Mouse (Mus musculus) ES-Bruce4 (cell line): ENCODE data around the gene Slc10a6. TPM values are rescaled to one million over a fixed set of nuclear protein-coding genes. Genes with fewer than 3 reads are reported as not detected.

Experiments
- H3K27ac ChIP-seq: 2 replicates; pipeline ENCODE4 v1.5.1; 2012; ENCODE audit warnings: low read length, inconsistent platforms; ENCODE audit not compliant: insufficient read depth
- H3K27me3 ChIP-seq: 2 replicates; pipeline ENCODE4 v1.6.1; 2012; ENCODE audit warnings: mild to moderate bottlenecking, low read length, inconsistent platforms; ENCODE audit not compliant: control insufficient read depth, poor library complexity, insufficient read depth, severe bottlenecking
- H3K36me3 ChIP-seq: 2 replicates; pipeline ENCODE4 v1.6.1; 2012; ENCODE audit warnings: inconsistent platforms, mild to moderate bottlenecking, low read length, moderate library complexity; ENCODE audit not compliant: control insufficient read depth, poor library complexity, insufficient read depth, severe bottlenecking
- H3K4me1 ChIP-seq: one replicate; pipeline ENCODE4 v1.8.1; 2011; ENCODE audit warnings: low read length; ENCODE audit not compliant: control insufficient read depth, insufficient read depth
- H3K4me3 ChIP-seq: 2 replicates; pipeline ENCODE4 v1.5.1; 2011; ENCODE audit warnings: low read depth, mild to moderate bottlenecking, low read length
- H3K9ac ChIP-seq: 2 replicates; pipeline ENCODE4 v1.6.1; 2012; ENCODE audit warnings: low read depth, mild to moderate bottlenecking, inconsistent platforms; ENCODE audit not compliant: poor library complexity, severe bottlenecking
- H3K9me3 ChIP-seq: replicated peaks from 2 replicates; pipeline ENCODE4 v1.6.1; 2012; ENCODE audit warnings: mild to moderate bottlenecking, low read length, inconsistent platforms; ENCODE audit not compliant: control insufficient read depth, poor library complexity, insufficient read depth, severe bottlenecking
- CTCF ChIP-seq: IDR thresholded peaks from one replicate; pipeline ENCODE4 v1.8.1; 2011; ENCODE audit warnings: low read depth, low read length
- EP300 ChIP-seq: IDR thresholded peaks from 2 replicates; pipeline ENCODE4 v1.6.1; 2011; ENCODE audit warnings: low read depth, low read length; ENCODE audit not compliant: insufficient read depth
- POLR2A ChIP-seq: IDR thresholded peaks from one replicate; pipeline ENCODE4 v1.8.1; 2011; ENCODE audit warnings: low read length; ENCODE audit not compliant: insufficient read depth
- polyA plus RNA-seq: library from polyadenylated mRNA; stranded (reverse); fragments of >200 nt; gene quantifications from 2 replicates; pipeline ENCODE4 v1.2.4, GENCODE M21; 2011; ENCODE audit warnings: low read depth; ENCODE audit not compliant: missing spikeins, insufficient read depth, insufficient read length

The Slc10a6 gene
- polyA plus RNA-seq, 1 experiment, result not detected

DNA sequence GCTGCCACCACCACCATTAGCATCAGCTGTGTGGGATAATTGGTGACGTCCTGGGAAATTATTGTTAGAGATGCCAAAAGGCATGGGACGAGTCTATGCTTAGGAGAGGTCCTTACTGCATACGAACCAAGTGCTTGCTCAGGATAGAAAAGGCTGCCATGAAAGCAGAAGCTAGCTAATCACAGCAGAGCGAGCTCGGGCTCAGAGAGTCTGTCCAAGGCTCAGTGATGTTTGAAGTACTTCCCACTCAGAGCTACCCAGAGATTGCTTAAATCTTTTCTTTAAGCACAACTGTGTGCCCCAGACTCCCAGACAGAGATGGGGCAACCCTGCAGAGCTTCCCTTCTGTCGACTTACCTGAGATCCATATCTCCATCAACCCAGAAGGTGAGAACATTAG is 704 bp downstream of the Slc10a6 start:
- no peaks in the 10 kb centered on the region for H3K36me3 ChIP-seq
- H3K27me3 ChIP-seq, result no peaks in the 10 kb centered on the region
- TF ChIP-seq POLR2A (no peak), CTCF (no peak), EP300 (no peak)
- H3K4me3 ChIP-seq, result no peak overlapping the region
- no peak overlapping the region for H3K27ac ChIP-seq
- H3K9ac ChIP-seq, result no peak overlapping the region
- H3K4me1 ChIP-seq, result no peaks in the 10 kb centered on the region
- no peaks in the 10 kb centered on the region for H3K9me3 ChIP-seq

DNA sequence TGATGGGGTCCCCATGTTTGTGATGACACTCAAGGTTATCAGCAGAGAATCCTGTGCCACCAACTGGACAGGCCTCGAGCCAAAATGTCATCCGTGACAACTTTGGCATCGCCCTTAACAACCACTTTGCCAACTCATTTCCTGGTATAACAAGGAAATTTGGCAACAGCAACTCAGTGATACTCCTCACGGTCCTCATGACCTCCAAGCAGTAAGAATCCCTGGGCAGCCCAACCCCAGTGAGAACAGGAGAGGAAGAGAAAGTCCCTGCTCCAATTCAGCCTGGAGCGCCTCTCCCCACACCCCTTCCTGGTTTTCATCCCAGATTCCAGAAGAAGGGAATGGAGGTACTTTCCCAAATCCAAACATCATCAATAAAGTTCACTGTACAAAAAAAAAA is 4.4 kb downstream of the Slc10a6 start:
- Histone ChIP-seq H3K4me1 (no peaks in the 10 kb centered on the region), H3K4me3 (no peak overlapping the region), H3K9ac (no peak overlapping the region), H3K27me3 (no peaks in the 10 kb centered on the region), H3K9me3 (no peaks in the 10 kb centered on the region), H3K27ac (no peak overlapping the region), H3K36me3 (no peaks in the 10 kb centered on the region)
- TF ChIP-seq POLR2A, result no peak
- no peak for TF ChIP-seq CTCF
- no peak for TF ChIP-seq EP300

DNA sequence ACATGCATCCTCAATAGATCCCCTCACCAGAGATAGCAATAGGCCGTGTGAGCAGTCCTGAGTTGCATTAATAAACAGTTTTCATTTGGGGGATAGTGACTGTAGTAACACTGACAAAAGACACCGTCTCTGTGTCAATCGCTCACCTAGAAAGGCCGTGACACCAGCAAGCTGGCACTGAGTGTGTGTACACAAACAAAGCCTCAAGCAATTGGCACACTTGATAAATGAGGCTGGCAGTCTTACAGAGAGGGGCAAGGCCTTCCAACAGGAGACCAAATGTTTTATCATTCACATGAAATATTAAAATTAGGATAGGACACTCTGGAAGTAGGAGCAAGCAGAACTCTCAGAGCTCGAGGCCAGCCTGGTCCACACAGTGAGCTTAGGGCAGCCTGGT is 6.9 kb downstream of the Slc10a6 start:
- Histone ChIP-seq H3K27ac (no peak overlapping the region), H3K27me3 (no peaks in the 10 kb centered on the region), H3K9me3 (no peaks in the 10 kb centered on the region), H3K9ac (no peak overlapping the region), H3K4me3 (no peak overlapping the region), H3K36me3 (no peaks in the 10 kb centered on the region), H3K4me1 (peaks cover 2% of the 10 kb centered on the region)
- no peak for TF ChIP-seq POLR2A
- no peak for TF ChIP-seq CTCF
- TF ChIP-seq EP300, result no peak

DNA sequence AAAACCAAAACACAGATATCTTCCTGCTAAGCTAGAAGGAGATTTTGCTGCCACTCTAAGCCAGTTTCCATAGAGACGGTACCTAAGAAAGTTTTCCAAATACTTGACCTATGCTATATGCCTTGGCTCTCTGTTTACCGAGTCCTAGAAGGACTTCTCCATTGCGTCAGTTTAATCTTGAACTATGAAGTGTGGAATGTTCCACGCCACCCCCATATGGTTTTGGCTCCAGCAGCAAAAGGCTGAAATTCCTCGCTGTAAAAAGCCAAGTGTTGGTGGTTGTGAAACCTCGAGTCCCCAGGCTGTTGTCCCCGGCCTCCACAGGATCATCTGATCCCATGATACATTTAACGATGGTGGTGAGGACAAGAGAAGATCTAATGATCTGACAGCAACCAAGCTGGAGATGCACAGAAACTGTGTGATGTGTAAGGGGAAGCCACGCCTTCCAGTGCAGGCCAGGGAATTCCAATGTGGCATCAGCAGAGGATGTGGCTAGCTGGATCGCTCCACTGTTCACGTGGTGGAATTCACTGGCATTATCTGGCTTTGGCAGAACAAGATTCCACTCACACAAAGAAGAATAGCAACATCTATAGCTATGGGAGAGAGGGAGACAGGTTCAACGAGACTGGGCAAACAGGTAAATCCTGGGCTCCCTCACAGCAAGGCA is 8.8 kb downstream of the Slc10a6 start:
- no peak overlapping the region for H3K27ac ChIP-seq
- no peaks in the 10 kb centered on the region for H3K27me3 ChIP-seq
- H3K9me3 ChIP-seq, result no peaks in the 10 kb centered on the region
- peaks cover 6% of the 10 kb centered on the region for H3K4me1 ChIP-seq
- H3K9ac ChIP-seq, result no peak overlapping the region
- H3K4me3 ChIP-seq, result no peak overlapping the region
- H3K36me3 ChIP-seq, result no peaks in the 10 kb centered on the region
- TF ChIP-seq POLR2A (no peak), CTCF (no peak), EP300 (no peak)

DNA sequence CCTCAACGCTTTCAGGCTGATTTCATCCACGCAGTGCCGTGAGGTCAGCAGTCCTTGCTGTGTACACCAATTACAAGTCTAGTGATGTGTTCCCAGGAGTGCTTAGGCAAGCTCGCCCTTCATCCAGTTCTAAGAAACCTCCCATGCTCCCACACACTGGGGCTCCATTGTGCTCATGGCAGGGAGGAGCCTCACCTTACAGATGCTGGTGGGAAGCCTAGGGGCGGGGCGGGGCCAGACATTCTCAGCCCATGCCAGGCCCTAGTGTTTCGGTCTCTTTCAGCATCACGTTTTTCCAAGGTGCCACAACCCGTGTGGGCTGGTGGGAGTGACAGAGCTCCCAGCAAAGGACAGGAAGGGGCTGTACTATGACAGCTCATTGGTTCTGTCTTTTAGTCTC is 12.0 kb downstream of the Slc10a6 start:
- no peak overlapping the region for H3K9ac ChIP-seq
- no peak overlapping the region for H3K4me3 ChIP-seq
- H3K4me1 ChIP-seq, result peaks cover 6% of the 10 kb centered on the region
- H3K9me3 ChIP-seq, result no peaks in the 10 kb centered on the region
- H3K36me3 ChIP-seq, result no peaks in the 10 kb centered on the region
- no peaks in the 10 kb centered on the region for H3K27me3 ChIP-seq
- TF ChIP-seq CTCF (no peak), EP300 (no peak), POLR2A (no peak)
- H3K27ac ChIP-seq, result no peak overlapping the region

DNA sequence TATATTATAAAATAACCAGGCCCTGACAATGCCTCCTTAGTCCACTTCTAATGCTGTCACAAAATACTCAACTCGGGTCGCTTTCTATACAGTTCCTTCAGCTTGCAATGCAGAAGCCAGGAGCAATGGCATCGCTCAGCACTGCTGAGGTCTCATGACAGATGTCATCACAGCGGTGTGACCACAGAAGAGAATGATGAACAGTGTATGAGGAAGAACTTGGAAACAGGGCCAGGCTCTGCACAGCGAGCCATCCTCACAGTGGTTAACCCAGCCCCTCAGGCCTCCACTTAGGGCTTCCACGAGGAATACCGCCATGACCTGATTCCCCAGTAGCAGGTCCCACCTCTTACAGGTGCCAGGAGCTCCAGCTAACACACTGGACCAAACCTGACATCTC is 14.8 kb downstream of the Slc10a6 start:
- Histone ChIP-seq H3K4me3 (no peak overlapping the region), H3K9me3 (no peaks in the 10 kb centered on the region), H3K27me3 (no peaks in the 10 kb centered on the region), H3K36me3 (no peaks in the 10 kb centered on the region), H3K9ac (no peak overlapping the region), H3K27ac (no peak overlapping the region), H3K4me1 (peaks cover 6% of the 10 kb centered on the region)
- TF ChIP-seq CTCF (no peak), POLR2A (no peak), EP300 (no peak)
